Mouse (Mus musculus) liver, adult (tissue): Measurements from ENCODE around the gene Nfkbiz.

Experiments
- GATA4 ChIP-seq: IDR thresholded peaks from 2 replicates; pipeline ENCODE4 v1.6.1; 2014; ENCODE audit warnings: mild to moderate bottlenecking, low read length; ENCODE audit not compliant: insufficient replicate concordance

Nfkbiz gene

GRCm38 (mm10) chr16:55817717-55818515 lies 20.8 kb downstream of the Nfkbiz start:
- TF ChIP-seq GATA4 = no peak

- no peak for TF ChIP-seq GATA4
These were observed 22.3 kb downstream of the Nfkbiz start for GRCm38 (mm10) chr16:55816202-55816941.

GRCm38 (mm10) chr16:55815466-55815865 lies 23.2 kb downstream of the Nfkbiz start:
- no peak for TF ChIP-seq GATA4

GRCm38 (mm10) chr16:55814686-55815085 lies 24.0 kb downstream of the Nfkbiz start:
- TF ChIP-seq GATA4 = no peak

GRCm38 (mm10) chr16:55813916-55814315 lies 24.8 kb downstream of the Nfkbiz start:
- no peak for TF ChIP-seq GATA4

GRCm38 (mm10) chr16:55811792-55812191 lies 26.9 kb downstream of the Nfkbiz start:
- no peak for TF ChIP-seq GATA4

GRCm38 (mm10) chr16:55809779-55810514 lies 28.8 kb downstream of the Nfkbiz start:
- no peak for TF ChIP-seq GATA4

- no peak for TF ChIP-seq GATA4
These were observed 29.4 kb downstream of the Nfkbiz start for GRCm38 (mm10) chr16:55809345-55809744.

- no peak for TF ChIP-seq GATA4
These were observed 31.2 kb downstream of the Nfkbiz start for GRCm38 (mm10) chr16:55807505-55807932.

- no peak for TF ChIP-seq GATA4
These were observed 33.9 kb downstream of the Nfkbiz start for GRCm38 (mm10) chr16:55804799-55805198.

GRCm38 (mm10) chr16:55801629-55802028 lies 37.1 kb downstream of the Nfkbiz start:
- no peak for TF ChIP-seq GATA4

- no peak for TF ChIP-seq GATA4
These were observed 39.9 kb downstream of the Nfkbiz start for GRCm38 (mm10) chr16:55798845-55799244.

- no peak for TF ChIP-seq GATA4
These were observed 48.4 kb downstream of the Nfkbiz start for GRCm38 (mm10) chr16:55790326-55790725.

- TF ChIP-seq GATA4 = no peak
These were observed 49.4 kb downstream of the Nfkbiz start for GRCm38 (mm10) chr16:55789291-55789690.

- TF ChIP-seq GATA4 = no peak
These were observed 50.0 kb downstream of the Nfkbiz start for GRCm38 (mm10) chr16:55788671-55789070.

GRCm38 (mm10) chr16:55787385-55788072 lies 51.2 kb downstream of the Nfkbiz start:
- TF ChIP-seq GATA4 = no peak

GRCm38 (mm10) chr16:55784379-55784778 lies 54.3 kb downstream of the Nfkbiz start:
- TF ChIP-seq GATA4 = no peak
